Mouse (Mus musculus) testis, adult 2 months (tissue): ENCODE measurements around the gene Smarcb1. TPM values are rescaled to one million over a fixed set of nuclear protein-coding genes. Genes with fewer than 3 reads are reported as not detected.
"Not testable (repeated sequence)": the region's sequence is repeated elsewhere in the genome, so short reads cannot be mapped to it uniquely, and the experiment has no call there.

ENCODE experiments used
- H3K27ac ChIP-seq: fragments of 200-500 bp; 2 replicates; pipeline ENCODE4 v1.5.1; 2012; ENCODE audit warnings: low read depth, low read length; ENCODE audit not compliant: control insufficient read depth, insufficient read depth
- H3K27me3 ChIP-seq: fragments of 200-500 bp; 2 replicates; pipeline ENCODE4 v1.6.1; 2012; ENCODE audit warnings: mild to moderate bottlenecking, low read length, moderate library complexity; ENCODE audit not compliant: control insufficient read depth, insufficient read depth
- H3K36me3 ChIP-seq: fragments of 200-500 bp; 2 replicates; pipeline ENCODE4 v1.6.1; 2012; ENCODE audit warnings: mild to moderate bottlenecking, low read length; ENCODE audit not compliant: control insufficient read depth, insufficient read depth
- H3K4me1 ChIP-seq: fragments of 200-500 bp; 2 replicates; pipeline ENCODE4 v1.6.1; 2012; ENCODE audit warnings: low read length; ENCODE audit not compliant: control insufficient read depth, insufficient read depth
- H3K4me3 ChIP-seq: fragments of 200-500 bp; 2 replicates; pipeline ENCODE4 v1.5.1; 2012; ENCODE audit warnings: low read depth, mild to moderate bottlenecking, low read length, moderate library complexity, mixed read lengths; ENCODE audit not compliant: control insufficient read depth
- CTCF ChIP-seq: fragments of 200-500 bp; IDR thresholded peaks from 2 replicates; pipeline ENCODE4 v1.5.1; 2012; ENCODE audit warnings: low read depth, mild to moderate bottlenecking, inconsistent platforms, low read length, moderate library complexity; ENCODE audit not compliant: control insufficient read depth, insufficient read depth, insufficient replicate concordance
- POLR2A ChIP-seq: fragments of 200-500 bp; IDR thresholded peaks from 2 replicates; pipeline ENCODE4 v1.6.1; 2012; ENCODE audit warnings: low read depth, mild to moderate bottlenecking, inconsistent platforms, low read length, moderate library complexity; ENCODE audit not compliant: control insufficient read depth
- polyA plus RNA-seq: library from polyadenylated mRNA; depleted of rRNA; stranded (reverse); fragments of >200 nt; gene quantifications from 2 replicates; pipeline ENCODE4 v1.2.3, GENCODE M21; 2012

Gene Smarcb1
- polyA plus RNA-seq, 1 experiment: 41.7 TPM

DNA sequence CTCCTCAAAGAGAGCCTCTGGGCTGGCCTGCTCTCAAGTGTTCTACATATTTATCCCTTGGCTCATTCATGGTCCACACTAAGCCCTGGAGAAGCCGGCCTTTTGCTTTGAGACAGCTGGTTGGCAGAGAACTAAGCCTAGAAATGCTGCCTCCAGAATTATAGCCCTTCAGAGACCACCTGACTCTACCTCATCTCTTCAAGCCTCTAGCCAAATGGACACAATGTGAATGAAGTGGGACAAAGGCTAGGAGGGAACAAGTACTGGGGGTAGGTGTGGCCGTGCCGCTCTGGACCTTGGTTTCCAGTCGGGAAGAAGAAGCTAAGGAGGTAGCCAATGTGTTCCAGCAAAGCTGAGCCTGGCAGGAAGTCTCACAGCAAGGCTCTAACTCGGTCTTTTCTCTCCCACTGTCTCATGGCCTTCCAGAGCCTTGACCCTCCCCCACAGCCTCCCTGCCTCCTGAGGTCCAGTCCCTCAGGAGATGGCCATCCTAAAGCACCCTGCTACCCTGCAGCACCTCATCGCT is 23.3 kb downstream of the Smarcb1 start:
- H3K36me3 ChIP-seq: no peaks in the 10 kb centered on the region
- H3K27ac ChIP-seq: peak overlapping the region; percentile 35; the same call in 1 of the 2 replicates

GRCm38 (mm10) chr10:75897373-75897772 is 24.0 kb downstream of the Smarcb1 start:
- peak; percentile 39; the same call in 1 of the 2 replicates for TF ChIP-seq CTCF
- TF ChIP-seq POLR2A: no peak
- H3K27ac ChIP-seq: no peak overlapping the region
- no peak overlapping the region for H3K4me3 ChIP-seq
- H3K36me3 ChIP-seq: no peaks in the 10 kb centered on the region
- H3K4me1 ChIP-seq: peaks cover 18% of the 10 kb centered on the region
- no peaks in the 10 kb centered on the region for H3K27me3 ChIP-seq

More for the DNA sequence above, 23.3 kb downstream of the Smarcb1 start:
- TF ChIP-seq POLR2A (no peak), CTCF (no peak)
- Histone ChIP-seq H3K4me3 (no peak overlapping the region), H3K27me3 (no peaks in the 10 kb centered on the region), H3K4me1 (peaks cover 18% of the 10 kb centered on the region)

- TF ChIP-seq POLR2A (no peak), CTCF (no peak)
Observed at GRCm38 (mm10) chr10:75896208-75896607, 25.2 kb downstream of the Smarcb1 start.

GRCm38 (mm10) chr10:75895730-75896129 is 25.7 kb downstream of the Smarcb1 start:
- Histone ChIP-seq H3K27me3 (no peaks in the 10 kb centered on the region), H3K4me3 (no peak overlapping the region), H3K4me1 (peaks cover 18% of the 10 kb centered on the region), H3K36me3 (no peaks in the 10 kb centered on the region), H3K27ac (no peak overlapping the region)
- TF ChIP-seq CTCF: no peak
- no peak for TF ChIP-seq POLR2A

More at GRCm38 (mm10) chr10:75896208-75896607, 25.2 kb downstream of the Smarcb1 start:
- no peak overlapping the region for H3K4me3 ChIP-seq
- H3K27me3 ChIP-seq: no peaks in the 10 kb centered on the region
- no peak overlapping the region for H3K27ac ChIP-seq
- peaks cover 18% of the 10 kb centered on the region for H3K4me1 ChIP-seq
- H3K36me3 ChIP-seq: no peaks in the 10 kb centered on the region

GRCm38 (mm10) chr10:75894601-75895000 is 26.8 kb downstream of the Smarcb1 start:
- peaks cover 18% of the 10 kb centered on the region for H3K4me1 ChIP-seq
- TF ChIP-seq CTCF: no peak
- TF ChIP-seq POLR2A: no peak
- H3K4me3 ChIP-seq: peak overlapping the region; percentile 90
- no peaks in the 10 kb centered on the region for H3K36me3 ChIP-seq
- peak overlapping the region; percentile 52 for H3K27ac ChIP-seq
- no peaks in the 10 kb centered on the region for H3K27me3 ChIP-seq

- peak within 1 kb of the TSS; percentile 90 for H3K4me3 ChIP-seq
- TF ChIP-seq CTCF (no peak), POLR2A (peak; percentile 48; the same call in 1 of the 2 replicates)
- H3K27ac ChIP-seq: peak within 1 kb of the TSS; percentile 75
- no peaks in the 10 kb centered on the region for H3K36me3 ChIP-seq
- H3K4me1 ChIP-seq: peaks cover 9% of the 10 kb centered on the region
- no peaks in the 10 kb centered on the region for H3K27me3 ChIP-seq
Observed at GRCm38 (mm10) chr10:75893089-75893750, 28.2 kb downstream of the Smarcb1 start, which contains the start of gene Derl3. Derl3 (plus strand) TSS chr10:75893413.

DNA sequence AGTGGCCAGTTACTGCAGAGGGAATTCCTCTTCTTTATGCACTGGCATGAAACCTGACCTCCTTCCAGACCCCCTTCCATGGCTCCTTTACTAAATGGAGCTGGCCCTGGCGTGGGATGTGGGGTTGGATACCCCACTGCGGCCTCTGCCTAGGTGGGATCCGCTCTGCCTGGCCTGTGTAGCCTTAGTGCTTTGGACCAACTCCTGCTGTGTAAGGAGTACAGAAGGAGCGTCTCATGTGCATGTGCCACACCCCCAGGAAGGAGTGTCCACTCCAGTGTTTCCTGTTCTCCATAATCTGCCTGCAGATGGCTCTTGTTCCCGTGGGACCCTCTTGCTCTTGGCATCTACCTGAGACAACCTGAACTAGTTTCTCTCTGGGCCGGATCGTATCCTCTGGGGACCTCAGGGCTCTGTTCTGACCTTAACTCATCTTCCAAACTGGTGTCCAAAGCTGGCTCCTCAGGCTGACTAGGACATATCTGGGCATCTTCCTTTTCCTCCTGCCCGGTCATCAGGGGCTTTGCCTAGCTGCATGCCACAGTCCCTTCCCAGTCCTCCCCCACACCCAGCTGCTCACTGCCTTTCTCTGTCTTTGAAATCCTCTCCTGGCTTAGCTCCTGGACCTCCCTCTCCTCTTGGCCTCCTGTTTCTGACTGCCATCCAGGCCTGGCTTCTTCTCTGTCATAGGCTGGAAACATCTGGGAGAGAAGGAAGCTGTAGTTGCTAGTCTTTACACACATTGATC is 31.8 kb downstream of the Smarcb1 start:
- no peak overlapping the region for H3K27ac ChIP-seq
- peaks cover 8% of the 10 kb centered on the region for H3K4me1 ChIP-seq
- TF ChIP-seq CTCF (no peak), POLR2A (no peak)
- no peaks in the 10 kb centered on the region for H3K36me3 ChIP-seq
- no peak overlapping the region for H3K4me3 ChIP-seq
- no peaks in the 10 kb centered on the region for H3K27me3 ChIP-seq

- H3K27me3 ChIP-seq: not testable (repeated sequence)
Observed at GRCm38 (mm10) chr10:75887504-75887903, 33.9 kb downstream of the Smarcb1 start.

More at GRCm38 (mm10) chr10:75887504-75887903, 33.9 kb downstream of the Smarcb1 start:
- not testable (repeated sequence) for H3K27ac ChIP-seq, H3K4me3 ChIP-seq, H3K36me3 ChIP-seq, H3K4me1 ChIP-seq
